Mouse (Mus musculus) forebrain, embryonic 14.5 days (tissue): ENCODE results near the gene D6Ertd527e. TPM values are rescaled to one million over a fixed set of nuclear protein-coding genes. Genes with fewer than 3 reads are reported as not detected.

Experiments used
- ATAC-seq: fragments of 200-750 bp; cut with Nextera tagmentation; 2 replicates; pipeline ENCODE4 v1.8.0; 2017; ENCODE audit warnings: mild to moderate bottlenecking, moderate library complexity
- DNase-seq: peaks from one replicate; pipeline ENCODE4 v3.0.0-alpha.2; 2015; ENCODE audit warnings: low spot score
- H3K27ac ChIP-seq: fragments of 300-500 bp; sonication (generic); 2 replicates; pipeline ENCODE4 v1.5.1; 2014; ENCODE audit warnings: low read depth, mild to moderate bottlenecking, control low read depth, low read length, moderate library complexity
- H3K27me3 ChIP-seq: fragments of 300-500 bp; sonication (generic); replicated peaks from 2 replicates; pipeline ENCODE4 v1.6.1; 2014; ENCODE audit warnings: low read length, control low read depth, mixed read lengths; ENCODE audit not compliant: control insufficient read depth, insufficient read depth
- H3K36me3 ChIP-seq: fragments of 300-500 bp; sonication (generic); 2 replicates; pipeline ENCODE4 v1.6.1; 2014; ENCODE audit warnings: low read length, control low read depth; ENCODE audit not compliant: control insufficient read depth, insufficient read depth
- H3K4me1 ChIP-seq: fragments of 300-500 bp; sonication (generic); 2 replicates; pipeline ENCODE4 v1.6.1; 2014; ENCODE audit warnings: antibody characterized with exemption, low read length, control low read depth; ENCODE audit not compliant: control insufficient read depth, insufficient read depth
- H3K4me2 ChIP-seq: fragments of 300-500 bp; sonication (generic); 2 replicates; pipeline ENCODE4 v1.6.1; 2014; ENCODE audit warnings: mild to moderate bottlenecking, control low read depth, low read length
- H3K4me3 ChIP-seq: fragments of 300-500 bp; sonication (generic); 2 replicates; pipeline ENCODE4 v1.5.1; 2014; ENCODE audit warnings: low read depth, low read length, control low read depth
- H3K9ac ChIP-seq: fragments of 300-500 bp; sonication (generic); 2 replicates; pipeline ENCODE4 v1.6.1; 2014; ENCODE audit warnings: mild to moderate bottlenecking, low read length, control low read depth, moderate library complexity
- H3K9me3 ChIP-seq: fragments of 300-500 bp; sonication (generic); replicated peaks from 2 replicates; pipeline ENCODE4 v1.6.1; 2016; ENCODE audit warnings: low read length, control low read depth, mixed read lengths; ENCODE audit not compliant: control insufficient read depth
- WGBS: fragments of 180-500 bp; shearing (Covaris S2); extraction: QIAGEN DNeasy Blood & Tissue Kit; methylation state at CpG from one replicate; pipeline ENCODE4 v1.1.7; 2014; 5-methylcytosine and 5-hydroxymethylcytosine counted together
- polyA plus RNA-seq: library from polyadenylated mRNA; unstranded; fragments of >200 nt; fragmentation: Nextera tagmentation; extraction: Ambion mirVana; gene quantifications from 2 replicates; pipeline ENCODE4 v1.2.1, GENCODE M21; 2014

The D6Ertd527e gene
- polyA plus RNA-seq, 1 experiment from 2014 or later, result not detected

DNA sequence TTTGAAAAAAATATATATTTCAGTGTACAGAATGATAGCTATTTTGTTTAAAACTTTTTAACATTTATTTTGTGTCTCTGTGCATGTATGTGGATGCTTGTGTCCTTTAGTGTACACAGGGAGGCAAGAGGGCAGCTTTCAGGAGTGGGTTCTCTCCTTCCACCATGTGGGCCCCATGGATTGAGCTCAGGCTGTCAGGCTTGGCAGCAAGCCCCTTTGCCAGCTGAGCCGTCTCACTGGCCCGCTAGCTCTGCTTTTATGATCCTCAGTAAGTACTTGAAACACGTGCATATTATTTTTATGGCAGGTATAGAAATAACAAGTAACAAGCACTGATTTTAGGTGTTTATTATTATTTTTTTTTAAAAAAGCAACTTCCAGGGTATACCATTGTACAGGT, 29.0 kb downstream of the D6Ertd527e start:
- 71% methylated on average over 3 of the region's 3 CpGs for WGBS
- Histone ChIP-seq H3K4me1 (no peaks in the 10 kb centered on the region), H3K4me3 (no peak overlapping the region), H3K9ac (no peak overlapping the region), H3K27ac (no peak overlapping the region), H3K27me3 (no peaks in the 10 kb centered on the region), H3K36me3 (no peaks in the 10 kb centered on the region), H3K4me2 (no peak overlapping the region), H3K9me3 (no peaks in the 10 kb centered on the region)
- no peak for ATAC-seq
- peak; percentile 20 for DNase-seq

DNA sequence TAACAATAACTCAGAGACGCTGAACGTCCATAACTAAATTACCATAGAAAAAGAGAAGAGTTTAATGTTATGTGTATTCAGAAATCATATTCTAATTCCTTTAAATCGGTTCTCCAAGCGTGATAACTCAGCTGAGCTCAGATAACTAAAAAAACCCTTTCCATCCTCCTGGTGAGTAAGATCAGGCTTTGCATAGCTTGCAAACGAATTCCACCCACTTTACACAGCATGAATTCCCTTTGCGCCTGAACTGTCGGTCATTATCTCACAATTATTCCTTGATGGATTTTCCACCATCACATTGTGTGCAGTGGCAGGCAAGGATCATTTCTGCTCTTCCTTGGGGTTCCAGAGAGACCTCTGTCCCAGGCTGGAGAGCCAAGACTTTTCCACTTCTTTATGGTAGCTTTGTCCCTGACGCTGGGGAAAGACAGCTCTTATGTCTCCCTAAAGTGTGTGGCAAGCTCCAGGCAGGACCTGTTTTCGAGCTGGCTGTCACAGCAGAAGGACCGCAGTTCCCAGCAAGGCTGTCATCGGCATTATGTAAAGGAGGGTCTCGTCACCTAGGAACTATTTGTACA, 29.5 kb downstream of the D6Ertd527e start:
- no peaks in the 10 kb centered on the region for H3K36me3 ChIP-seq
- ATAC-seq (no peak), DNase-seq (peak; percentile 11)
- 74% methylated on average over 12 of the region's 12 CpGs for WGBS
- no peaks in the 10 kb centered on the region for H3K27me3 ChIP-seq
- no peak overlapping the region for H3K9ac ChIP-seq
- no peaks in the 10 kb centered on the region for H3K4me1 ChIP-seq
- no peaks in the 10 kb centered on the region for H3K9me3 ChIP-seq
- no peak overlapping the region for H3K27ac ChIP-seq
- H3K4me3 ChIP-seq, result no peak overlapping the region
- H3K4me2 ChIP-seq, result no peak overlapping the region

DNA sequence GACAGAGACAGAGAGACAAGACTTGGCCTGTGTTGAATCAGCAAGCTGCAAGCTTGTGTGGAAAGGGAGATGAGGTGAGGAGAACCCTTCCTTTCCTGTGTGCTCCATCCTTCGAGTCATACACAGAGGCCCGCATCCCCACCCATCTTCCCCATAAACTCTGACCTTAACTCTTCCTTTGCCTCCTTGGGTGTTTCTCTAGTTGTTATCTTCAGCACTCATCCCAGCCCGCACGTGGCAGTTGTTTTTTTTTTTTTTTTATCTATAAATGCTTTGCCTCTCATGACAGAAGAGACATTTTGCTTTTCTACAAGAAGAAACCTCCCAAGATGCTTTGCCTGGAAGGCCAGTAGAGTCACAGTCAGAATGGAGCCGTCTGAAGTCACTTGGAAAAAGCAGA, 33.9 kb downstream of the D6Ertd527e start:
- 87% methylated on average over 5 of the region's 5 CpGs for WGBS
- no peak overlapping the region for H3K27ac ChIP-seq
- ATAC-seq (no peak), DNase-seq (no peak)
- H3K27me3 ChIP-seq, result no peaks in the 10 kb centered on the region
- no peaks in the 10 kb centered on the region for H3K36me3 ChIP-seq
- no peak overlapping the region for H3K4me2 ChIP-seq
- H3K9ac ChIP-seq, result no peak overlapping the region
- H3K9me3 ChIP-seq, result no peaks in the 10 kb centered on the region
- no peaks in the 10 kb centered on the region for H3K4me1 ChIP-seq
- H3K4me3 ChIP-seq, result no peak overlapping the region

DNA sequence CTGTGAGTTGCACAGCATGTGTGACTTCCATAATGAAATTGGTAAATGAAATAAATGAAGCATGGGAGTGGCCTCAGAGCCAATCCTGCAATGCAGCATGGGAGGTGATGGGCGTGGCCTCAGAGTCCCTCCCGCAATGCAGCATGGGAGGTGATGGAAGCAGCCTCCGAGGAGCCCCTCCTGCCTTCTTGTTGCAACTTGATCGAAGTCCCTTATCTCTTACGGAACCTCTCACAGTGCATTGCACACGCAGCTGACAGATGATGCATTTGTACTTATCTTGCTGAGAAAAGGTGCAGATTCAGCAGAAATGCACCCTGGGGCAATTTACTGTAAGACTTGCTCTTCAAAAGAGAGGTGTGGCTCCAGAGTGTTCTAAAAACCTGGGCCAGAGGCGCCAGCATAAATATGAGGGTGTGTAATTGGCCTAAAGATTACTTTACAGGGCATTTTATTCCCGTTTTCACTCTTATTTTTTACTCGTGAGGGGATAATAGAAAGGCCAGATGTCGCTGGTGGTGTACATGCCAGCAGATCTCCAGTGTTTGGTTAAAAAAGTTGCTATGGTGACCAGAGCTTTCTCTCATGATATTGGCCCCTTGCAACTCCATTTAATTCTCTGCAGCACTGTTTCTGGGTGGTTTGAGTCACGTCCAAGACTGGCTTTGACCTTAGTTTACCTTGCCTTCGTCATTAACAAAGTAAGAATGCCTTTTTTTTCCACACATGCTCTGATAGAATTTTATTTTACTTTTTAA, 35.4 kb downstream of the D6Ertd527e start:
- Histone ChIP-seq H3K4me3 (no peak overlapping the region), H3K9me3 (no peaks in the 10 kb centered on the region), H3K27ac (no peak overlapping the region), H3K36me3 (no peaks in the 10 kb centered on the region), H3K4me2 (no peak overlapping the region), H3K4me1 (no peaks in the 10 kb centered on the region), H3K9ac (no peak overlapping the region), H3K27me3 (no peaks in the 10 kb centered on the region)
- no peak for ATAC-seq
- no peak for DNase-seq
- WGBS, result 68% methylated on average over 12 of the region's 12 CpGs

DNA sequence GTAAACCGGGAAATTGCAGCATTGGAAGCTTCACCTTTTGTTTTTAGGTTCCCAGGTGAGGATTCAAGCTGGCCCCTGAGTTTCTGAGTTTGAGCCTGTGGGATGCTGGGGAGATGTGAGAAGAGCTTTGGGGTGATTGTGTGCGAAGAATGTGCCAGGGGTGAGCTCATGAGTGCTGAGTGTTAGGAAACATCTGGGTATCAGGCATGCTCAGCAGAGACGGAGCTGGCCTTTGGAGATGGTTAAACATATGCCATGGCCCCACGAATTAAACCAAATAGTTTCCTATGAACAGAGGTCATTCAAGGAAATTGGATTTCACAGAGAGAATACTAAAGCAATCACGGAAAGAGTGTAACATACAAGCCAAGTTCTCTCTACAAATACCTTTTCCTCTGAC, 37.7 kb downstream of the D6Ertd527e start:
- Histone ChIP-seq H3K4me1 (no peaks in the 10 kb centered on the region), H3K27me3 (no peaks in the 10 kb centered on the region), H3K4me3 (no peak overlapping the region), H3K9ac (no peak overlapping the region), H3K9me3 (no peaks in the 10 kb centered on the region), H3K27ac (no peak overlapping the region), H3K36me3 (no peaks in the 10 kb centered on the region), H3K4me2 (no peak overlapping the region)
- ATAC-seq, result no peak
- no peak for DNase-seq
- 87% methylated on average over 5 of the region's 5 CpGs for whole genome bisulfite sequencing

DNA sequence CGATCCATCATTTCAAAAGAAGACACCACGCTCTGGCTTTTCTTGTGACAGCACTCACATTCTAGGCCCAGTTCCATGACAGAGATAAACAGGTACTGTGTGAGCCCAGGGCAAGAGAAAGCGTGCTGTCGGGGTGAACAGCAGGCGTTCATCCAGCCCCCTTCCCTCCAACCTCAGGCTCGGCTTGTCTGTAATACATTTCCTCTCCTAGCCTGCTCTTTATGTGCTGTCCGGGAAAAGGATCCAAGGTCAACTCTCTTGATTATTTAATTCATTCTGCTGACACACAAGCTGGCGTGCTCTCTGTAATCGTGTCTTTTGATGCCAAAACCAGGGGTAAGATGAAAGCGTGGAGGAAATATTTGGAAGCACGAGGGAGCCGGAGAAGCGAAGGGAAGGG, 39.0 kb downstream of the D6Ertd527e start:
- DNase-seq, result peak; percentile 24
- Histone ChIP-seq H3K4me3 (no peak overlapping the region), H3K4me1 (no peaks in the 10 kb centered on the region), H3K9me3 (no peaks in the 10 kb centered on the region), H3K9ac (no peak overlapping the region), H3K27ac (no peak overlapping the region), H3K4me2 (no peak overlapping the region), H3K36me3 (no peaks in the 10 kb centered on the region), H3K27me3 (no peaks in the 10 kb centered on the region)
- WGBS, result 74% methylated on average over 13 of the region's 13 CpGs
- ATAC-seq, result no peak

DNA sequence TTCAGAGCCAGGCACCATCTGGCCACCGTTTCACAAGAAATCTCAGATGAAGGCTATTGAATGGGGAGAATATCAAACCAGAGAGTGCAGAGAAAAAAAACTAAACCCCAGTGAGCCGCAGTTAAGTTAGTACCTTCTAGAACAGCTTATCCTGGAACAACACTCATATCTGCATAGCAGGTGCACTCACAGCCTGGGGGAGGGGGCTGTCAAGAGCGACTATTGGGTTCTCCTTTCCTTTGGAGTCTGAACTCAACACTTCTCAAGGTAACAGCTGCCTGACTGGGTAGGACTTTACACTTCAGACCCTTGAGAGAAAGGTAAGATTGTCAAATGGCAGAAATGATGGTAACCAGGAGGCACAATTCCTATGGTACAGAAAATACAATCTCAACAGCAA, 43.4 kb downstream of the D6Ertd527e start:
- no peaks in the 10 kb centered on the region for H3K27me3 ChIP-seq
- H3K36me3 ChIP-seq, result no peaks in the 10 kb centered on the region
- H3K9me3 ChIP-seq, result no peaks in the 10 kb centered on the region
- no peak for DNase-seq
- no peak overlapping the region for H3K27ac ChIP-seq
- no peak overlapping the region for H3K4me3 ChIP-seq
- ATAC-seq, result no peak
- 87% methylated on average over 3 of the region's 3 CpGs for WGBS
- no peak overlapping the region for H3K9ac ChIP-seq
- no peaks in the 10 kb centered on the region for H3K4me1 ChIP-seq
- H3K4me2 ChIP-seq, result no peak overlapping the region

DNA sequence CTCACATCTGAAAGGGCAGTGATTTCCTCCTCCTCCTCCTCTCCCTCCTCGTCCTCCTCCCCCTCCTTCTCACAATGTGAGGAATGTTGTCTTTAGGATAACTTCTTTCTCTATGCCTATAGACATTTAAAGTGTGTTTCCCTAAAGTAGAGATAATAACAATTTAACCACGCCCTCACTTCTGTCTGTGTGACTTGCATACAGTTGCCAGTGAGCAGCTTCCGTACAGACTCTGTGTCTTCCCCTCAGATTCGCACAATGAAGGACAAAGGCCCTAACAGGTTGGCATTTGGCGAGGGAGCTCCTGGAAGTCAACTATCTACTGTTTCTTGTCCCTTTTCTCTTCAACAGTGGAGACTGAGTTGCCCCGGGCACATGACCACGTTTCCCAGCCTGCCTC, 45.9 kb downstream of the D6Ertd527e start:
- no peaks in the 10 kb centered on the region for H3K9me3 ChIP-seq
- WGBS, result 87% methylated on average over 7 of the region's 7 CpGs
- ATAC-seq, result no peak
- no peak overlapping the region for H3K9ac ChIP-seq
- H3K4me2 ChIP-seq, result no peak overlapping the region
- no peaks in the 10 kb centered on the region for H3K36me3 ChIP-seq
- no peak overlapping the region for H3K4me3 ChIP-seq
- H3K27me3 ChIP-seq, result no peaks in the 10 kb centered on the region
- no peak for DNase-seq
- no peaks in the 10 kb centered on the region for H3K4me1 ChIP-seq
- H3K27ac ChIP-seq, result no peak overlapping the region

DNA sequence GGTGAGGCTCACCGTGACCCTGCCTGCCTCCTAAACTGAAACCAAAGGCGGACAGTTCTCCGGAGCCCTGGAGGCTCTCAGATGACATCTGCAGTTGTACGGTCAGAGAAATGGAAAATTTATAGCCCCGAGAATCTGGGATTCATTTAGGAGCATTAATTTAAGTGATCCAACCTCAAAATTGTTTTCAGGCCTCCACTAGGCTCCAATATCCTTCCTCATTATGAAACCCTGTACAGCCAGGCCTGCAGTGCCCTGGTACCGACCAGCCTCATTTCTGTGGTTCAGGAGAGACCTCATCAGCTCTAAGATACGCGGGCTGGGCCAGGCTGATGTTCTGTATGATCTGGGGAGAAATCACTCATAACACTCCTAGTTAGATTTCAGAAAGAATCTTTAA, 46.9 kb downstream of the D6Ertd527e start:
- Histone ChIP-seq H3K4me1 (no peaks in the 10 kb centered on the region), H3K36me3 (no peaks in the 10 kb centered on the region), H3K27me3 (no peaks in the 10 kb centered on the region), H3K27ac (no peak overlapping the region), H3K9me3 (no peaks in the 10 kb centered on the region), H3K9ac (no peak overlapping the region), H3K4me3 (no peak overlapping the region), H3K4me2 (no peak overlapping the region)
- DNase-seq (no peak), ATAC-seq (no peak)
- 94% methylated on average over 8 of the region's 8 CpGs for WGBS
